Mouse (Mus musculus) ES-Bruce4 (cell line): ENCODE data around the gene Pagr1b. TPM values are rescaled to one million over a fixed set of nuclear protein-coding genes. Genes with fewer than 3 reads are reported as not detected.

Experiments
- H3K27ac ChIP-seq: 2 replicates; pipeline ENCODE4 v1.5.1; 2012; ENCODE audit warnings: low read length, inconsistent platforms; ENCODE audit not compliant: insufficient read depth
- H3K27me3 ChIP-seq: 2 replicates; pipeline ENCODE4 v1.6.1; 2012; ENCODE audit warnings: mild to moderate bottlenecking, low read length, inconsistent platforms; ENCODE audit not compliant: control insufficient read depth, poor library complexity, insufficient read depth, severe bottlenecking
- H3K36me3 ChIP-seq: 2 replicates; pipeline ENCODE4 v1.6.1; 2012; ENCODE audit warnings: inconsistent platforms, mild to moderate bottlenecking, low read length, moderate library complexity; ENCODE audit not compliant: control insufficient read depth, poor library complexity, insufficient read depth, severe bottlenecking
- H3K4me1 ChIP-seq: one replicate; pipeline ENCODE4 v1.8.1; 2011; ENCODE audit warnings: low read length; ENCODE audit not compliant: control insufficient read depth, insufficient read depth
- H3K4me3 ChIP-seq: 2 replicates; pipeline ENCODE4 v1.5.1; 2011; ENCODE audit warnings: low read depth, mild to moderate bottlenecking, low read length
- H3K9ac ChIP-seq: 2 replicates; pipeline ENCODE4 v1.6.1; 2012; ENCODE audit warnings: low read depth, mild to moderate bottlenecking, inconsistent platforms; ENCODE audit not compliant: poor library complexity, severe bottlenecking
- H3K9me3 ChIP-seq: replicated peaks from 2 replicates; pipeline ENCODE4 v1.6.1; 2012; ENCODE audit warnings: mild to moderate bottlenecking, low read length, inconsistent platforms; ENCODE audit not compliant: control insufficient read depth, poor library complexity, insufficient read depth, severe bottlenecking
- CTCF ChIP-seq: IDR thresholded peaks from one replicate; pipeline ENCODE4 v1.8.1; 2011; ENCODE audit warnings: low read depth, low read length
- EP300 ChIP-seq: IDR thresholded peaks from 2 replicates; pipeline ENCODE4 v1.6.1; 2011; ENCODE audit warnings: low read depth, low read length; ENCODE audit not compliant: insufficient read depth
- POLR2A ChIP-seq: IDR thresholded peaks from one replicate; pipeline ENCODE4 v1.8.1; 2011; ENCODE audit warnings: low read length; ENCODE audit not compliant: insufficient read depth
- polyA plus RNA-seq: library from polyadenylated mRNA; stranded (reverse); fragments of >200 nt; gene quantifications from 2 replicates; pipeline ENCODE4 v1.2.4, GENCODE M21; 2011; ENCODE audit warnings: low read depth; ENCODE audit not compliant: missing spikeins, insufficient read depth, insufficient read length

The Pagr1b gene
- polyA plus RNA-seq, 1 experiment, result 26.6 TPM

DNA sequence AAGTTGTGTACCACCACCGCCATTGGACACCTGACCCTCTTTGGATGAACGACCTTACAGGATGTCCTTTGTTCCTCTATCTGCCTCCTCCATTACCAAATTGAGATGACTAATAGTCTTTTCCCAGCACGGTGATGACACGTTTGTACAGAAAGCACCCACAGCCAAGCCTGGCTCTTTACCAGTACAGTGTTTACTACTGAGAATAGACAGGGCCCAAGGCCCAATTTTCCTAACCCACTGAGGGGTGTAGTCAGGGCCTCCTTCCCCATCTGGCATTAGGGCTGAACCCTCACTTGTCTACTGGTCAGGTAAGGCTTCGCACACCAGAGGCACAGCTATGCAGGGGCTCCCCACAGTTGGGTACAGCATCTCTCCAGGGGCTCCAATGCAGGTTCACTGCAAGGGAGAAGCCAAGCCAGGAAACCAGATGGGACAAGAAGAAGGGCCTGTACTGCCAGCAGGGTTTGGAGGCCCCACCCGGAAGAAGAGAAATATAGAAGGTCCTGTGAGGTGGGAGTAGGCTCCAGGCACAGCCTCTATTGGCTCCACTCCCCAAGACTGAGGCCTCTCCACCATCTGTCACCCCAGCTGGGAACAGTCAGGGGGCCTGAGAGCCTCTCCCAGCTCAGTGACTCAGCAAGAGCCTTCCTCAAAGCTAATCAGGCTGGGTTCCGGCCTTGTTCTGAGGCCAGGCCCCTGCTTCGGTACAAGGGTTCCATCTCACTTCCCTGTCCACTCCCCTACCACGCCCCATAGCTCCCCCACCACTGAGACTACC lies 7.9 kb downstream of the Pagr1b start:
- Histone ChIP-seq H3K4me1 (peaks cover 9% of the 10 kb centered on the region), H3K9me3 (no peaks in the 10 kb centered on the region), H3K27me3 (no peaks in the 10 kb centered on the region), H3K9ac (no peak overlapping the region), H3K27ac (peak overlapping the region; percentile 79), H3K4me3 (no peak overlapping the region), H3K36me3 (no peaks in the 10 kb centered on the region)
- TF ChIP-seq CTCF (no peak), EP300 (peak; percentile 80)

- no peaks in the 10 kb centered on the region for H3K36me3 ChIP-seq
- no peak overlapping the region for H3K4me3 ChIP-seq
- peaks cover 5% of the 10 kb centered on the region for H3K4me1 ChIP-seq
- H3K27me3 ChIP-seq, result no peaks in the 10 kb centered on the region
- peak overlapping the region; percentile 79 for H3K27ac ChIP-seq
- H3K9ac ChIP-seq, result no peak overlapping the region
- TF ChIP-seq CTCF (no peak), EP300 (peak; percentile 57; the same call in 1 of the 2 replicates), POLR2A (no peak)
- H3K9me3 ChIP-seq, result no peaks in the 10 kb centered on the region
Observed at GRCm38 (mm10) chr7:127007313-127008024, 8.8 kb downstream of the Pagr1b start.

- Histone ChIP-seq H3K27me3 (no peaks in the 10 kb centered on the region), H3K36me3 (no peaks in the 10 kb centered on the region), H3K9ac (0 out of 2 replicates have a peak overlapping the region, but pooled peaks have one; percentile 34), H3K27ac (peak overlapping the region; percentile 74), H3K4me1 (peaks cover 4% of the 10 kb centered on the region), H3K9me3 (no peaks in the 10 kb centered on the region), H3K4me3 (no peak overlapping the region)
- TF ChIP-seq EP300 (0 out of 2 replicates have a peak, but pooled peaks have one; percentile 39), POLR2A (no peak)
Observed at GRCm38 (mm10) chr7:127004122-127004875, 12.0 kb downstream of the Pagr1b start.

DNA sequence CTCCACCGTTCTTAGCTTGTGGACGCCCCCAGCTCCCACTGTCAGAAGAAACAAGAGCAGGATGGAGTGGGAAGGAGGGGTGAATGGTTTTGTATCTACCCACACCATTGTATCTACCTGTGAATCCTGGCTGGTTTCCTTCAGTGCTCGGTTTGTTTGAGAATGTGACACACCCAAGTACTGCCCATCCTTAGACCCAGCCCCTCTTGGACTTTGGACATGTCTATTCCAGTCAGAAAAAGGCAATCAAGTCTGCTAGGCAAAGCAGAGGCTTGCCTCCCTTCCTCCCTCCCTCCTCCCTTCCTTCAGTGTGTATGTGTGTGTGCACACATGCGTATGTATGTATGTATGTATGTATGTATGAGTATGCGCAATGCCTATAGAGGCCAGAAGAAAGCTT lies 12.7 kb downstream of the Pagr1b start:
- TF ChIP-seq EP300 (no peak), POLR2A (no peak), CTCF (no peak)
- Histone ChIP-seq H3K4me1 (peaks cover 4% of the 10 kb centered on the region), H3K9me3 (no peaks in the 10 kb centered on the region), H3K9ac (peak overlapping the region; percentile 34), H3K36me3 (no peaks in the 10 kb centered on the region), H3K27ac (peak overlapping the region; percentile 74), H3K27me3 (no peaks in the 10 kb centered on the region), H3K4me3 (peak overlapping the region; percentile 6; the same call in 1 of the 2 replicates)

DNA sequence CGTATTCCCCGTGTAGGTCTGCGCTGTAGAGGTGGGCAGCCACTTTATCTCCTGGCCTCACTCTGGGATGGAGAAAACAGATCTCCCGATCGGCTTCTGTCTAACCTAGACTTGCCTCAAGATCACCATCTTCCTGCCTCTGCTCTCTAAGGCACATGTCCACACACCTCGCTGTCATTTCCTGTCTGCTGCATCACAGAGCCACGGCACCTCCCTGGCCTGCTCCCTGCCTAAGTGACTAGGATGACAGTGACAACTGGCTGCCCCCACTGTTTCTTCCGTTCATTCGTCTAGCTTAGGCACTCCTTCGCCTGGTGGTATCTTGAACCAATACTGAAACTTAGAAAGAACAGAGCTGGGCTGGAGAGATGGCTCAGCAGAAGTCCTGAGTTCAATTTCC lies 16.7 kb downstream of the Pagr1b start:
- H3K4me3 ChIP-seq, result no peak overlapping the region
- TF ChIP-seq EP300, result no peak
- TF ChIP-seq CTCF, result no peak
- no peak for TF ChIP-seq POLR2A
- no peaks in the 10 kb centered on the region for H3K36me3 ChIP-seq
- no peaks in the 10 kb centered on the region for H3K27me3 ChIP-seq
- H3K4me1 ChIP-seq, result peaks cover 1% of the 10 kb centered on the region
- no peak overlapping the region for H3K27ac ChIP-seq
- H3K9ac ChIP-seq, result no peak overlapping the region
- H3K9me3 ChIP-seq, result no peaks in the 10 kb centered on the region
